Mouse (Mus musculus) embryonic fibroblast, embryonic 13.5 days (primary cell): ENCODE data around the gene Dlg5.

Source experiments
- CTCF ChIP-seq: IDR thresholded peaks from 2 replicates; pipeline ENCODE4 v1.5.1; 2011; ENCODE audit warnings: mild to moderate bottlenecking, control low read depth, low read length, moderate library complexity, borderline replicate concordance; ENCODE audit not compliant: insufficient read depth
- POLR2A ChIP-seq: IDR thresholded peaks from 2 replicates; pipeline ENCODE4 v1.6.1; 2011; ENCODE audit warnings: low read depth, mild to moderate bottlenecking, control low read depth, low read length, moderate library complexity

GRCm38 (mm10) chr14:24185514-24185913 lies 60.2 kb downstream of the Dlg5 start:
- TF ChIP-seq CTCF (no peak), POLR2A (no peak)
